Mouse (Mus musculus) liver, postnatal 0 days (tissue): ENCODE measurements around the gene Bud31.

Experiments used
- CTCF ChIP-seq: sonication (generic); IDR thresholded peaks from 2 replicates; pipeline ENCODE4 v1.5.1; 2016; ENCODE audit warnings: antibody characterized with exemption, low read depth
- EP300 ChIP-seq: IDR thresholded peaks from 2 replicates; pipeline ENCODE4 v1.6.1; 2016; ENCODE audit warnings: antibody characterized with exemption, low read depth, mild to moderate bottlenecking

DNA sequence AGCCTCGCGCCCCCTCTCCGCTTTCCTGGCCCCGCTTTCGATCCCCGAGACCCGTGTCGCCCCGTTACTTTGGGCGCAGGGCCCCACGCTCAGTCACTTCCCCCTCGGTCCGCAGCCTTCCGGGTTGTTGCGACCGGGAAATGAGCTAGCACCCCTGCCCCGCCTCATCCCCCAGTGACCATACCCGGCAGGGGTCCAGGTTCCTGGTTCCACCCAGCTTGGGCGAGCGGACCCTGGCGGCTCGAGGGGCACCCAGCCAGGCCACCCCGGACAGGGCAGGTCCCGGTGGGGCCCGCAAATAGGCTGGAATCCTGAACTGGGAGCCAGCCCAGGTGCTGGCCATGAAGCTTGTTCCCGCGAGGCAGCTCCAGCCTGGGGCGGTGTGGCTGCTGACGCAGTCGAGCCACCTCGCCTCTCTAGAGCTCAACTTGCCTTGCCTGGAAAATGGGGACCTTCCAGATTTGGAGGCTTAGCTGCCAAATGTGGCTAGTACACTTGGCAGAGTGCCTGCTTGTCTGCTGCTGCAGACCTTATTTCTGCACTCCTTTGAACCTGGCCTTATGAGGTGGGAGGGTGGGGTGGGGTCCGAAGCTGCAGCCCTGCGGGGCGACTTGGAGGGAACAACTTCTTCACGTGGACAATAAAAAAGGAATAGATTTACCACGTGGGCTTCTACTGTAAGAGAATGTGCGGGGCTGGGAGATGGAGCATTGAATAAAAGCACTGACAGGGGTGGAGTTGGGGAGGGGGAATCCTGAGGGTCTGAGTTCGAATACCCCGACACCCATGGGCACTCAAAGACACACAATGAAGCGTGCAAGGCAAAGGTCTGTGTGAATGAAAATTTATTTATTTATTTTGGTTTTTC, 25.3 kb upstream of the Bud31 start:
- no peak for TF ChIP-seq CTCF
- no peak for TF ChIP-seq EP300
